Mouse (Mus musculus) forebrain, embryonic 15.5 days (tissue): ENCODE data around the gene Lsm4. TPM values are rescaled to one million over a fixed set of nuclear protein-coding genes. Genes with fewer than 3 reads are reported as not detected.
A peak's percentile ranks its signal among the peaks of the same experiment; 100 is the strongest.

Experiments
- ATAC-seq: fragments of 200-750 bp; cut with Nextera tagmentation; replicated peaks from 2 replicates; pipeline ENCODE4 v1.8.0; 2017; ENCODE audit warnings: mild to moderate bottlenecking, moderate TSS enrichment, moderate library complexity
- H3K27ac ChIP-seq: fragments of 300-500 bp; sonication (generic); replicated peaks from 2 replicates; pipeline ENCODE4 v1.5.1; 2015; ENCODE audit warnings: mild to moderate bottlenecking, inconsistent platforms
- H3K27me3 ChIP-seq: fragments of 300-500 bp; sonication (generic); 2 replicates; pipeline ENCODE4 v1.6.1; 2015; ENCODE audit warnings: inconsistent platforms
- H3K36me3 ChIP-seq: fragments of 300-500 bp; sonication (generic); 2 replicates; pipeline ENCODE4 v1.6.1; 2015; ENCODE audit warnings: mild to moderate bottlenecking, inconsistent platforms
- H3K4me1 ChIP-seq: fragments of 300-500 bp; sonication (generic); 2 replicates; pipeline ENCODE4 v1.6.1; 2015; ENCODE audit warnings: inconsistent platforms
- H3K4me2 ChIP-seq: fragments of 300-500 bp; sonication (generic); replicated peaks from 2 replicates; pipeline ENCODE4 v1.6.1; 2015; ENCODE audit warnings: mild to moderate bottlenecking, inconsistent platforms
- H3K4me3 ChIP-seq: fragments of 300-500 bp; sonication (generic); 2 replicates; pipeline ENCODE4 v1.5.1; 2015; ENCODE audit warnings: mild to moderate bottlenecking, inconsistent platforms
- H3K9ac ChIP-seq: fragments of 300-500 bp; sonication (generic); replicated peaks from 2 replicates; pipeline ENCODE4 v1.6.1; 2015; ENCODE audit warnings: mild to moderate bottlenecking, inconsistent platforms
- H3K9me3 ChIP-seq: fragments of 300-500 bp; sonication (generic); 2 replicates; pipeline ENCODE4 v1.6.1; 2016; ENCODE audit warnings: inconsistent platforms
- WGBS: fragments of 180-500 bp; shearing (Covaris S2); methylation state at CpG from one replicate; pipeline ENCODE4 v1.1.7; 2015; ENCODE audit warnings: mixed read lengths; 5-methylcytosine and 5-hydroxymethylcytosine counted together
- polyA plus RNA-seq: library from polyadenylated mRNA; unstranded; fragments of >200 nt; fragmentation: Nextera tagmentation; extraction: Ambion mirVana; gene quantifications from 2 replicates; pipeline ENCODE4 v1.2.1, GENCODE M21; 2015

The Lsm4 gene
- polyA plus RNA-seq, 1 experiment from 2014 or later = 211 TPM

GRCm38 (mm10) chr8:70667071-70667470, 6.0 kb upstream of the Lsm4 start:
- no peak overlapping the region for H3K4me2 ChIP-seq
- H3K27ac ChIP-seq = no peak overlapping the region
- peak; percentile 68; the same call in 1 of the 2 replicates for ATAC-seq
- no peak overlapping the region for H3K4me3 ChIP-seq
- no peaks in the 10 kb centered on the region for H3K27me3 ChIP-seq
- no peaks in the 10 kb centered on the region for H3K9me3 ChIP-seq
- H3K9ac ChIP-seq = no peak overlapping the region
- H3K36me3 ChIP-seq = no peaks in the 10 kb centered on the region
- WGBS = 65% methylated on average over 5 of the region's 5 CpGs
- H3K4me1 ChIP-seq = peaks cover 4% of the 10 kb centered on the region; the same call in 1 of the 2 replicates

DNA sequence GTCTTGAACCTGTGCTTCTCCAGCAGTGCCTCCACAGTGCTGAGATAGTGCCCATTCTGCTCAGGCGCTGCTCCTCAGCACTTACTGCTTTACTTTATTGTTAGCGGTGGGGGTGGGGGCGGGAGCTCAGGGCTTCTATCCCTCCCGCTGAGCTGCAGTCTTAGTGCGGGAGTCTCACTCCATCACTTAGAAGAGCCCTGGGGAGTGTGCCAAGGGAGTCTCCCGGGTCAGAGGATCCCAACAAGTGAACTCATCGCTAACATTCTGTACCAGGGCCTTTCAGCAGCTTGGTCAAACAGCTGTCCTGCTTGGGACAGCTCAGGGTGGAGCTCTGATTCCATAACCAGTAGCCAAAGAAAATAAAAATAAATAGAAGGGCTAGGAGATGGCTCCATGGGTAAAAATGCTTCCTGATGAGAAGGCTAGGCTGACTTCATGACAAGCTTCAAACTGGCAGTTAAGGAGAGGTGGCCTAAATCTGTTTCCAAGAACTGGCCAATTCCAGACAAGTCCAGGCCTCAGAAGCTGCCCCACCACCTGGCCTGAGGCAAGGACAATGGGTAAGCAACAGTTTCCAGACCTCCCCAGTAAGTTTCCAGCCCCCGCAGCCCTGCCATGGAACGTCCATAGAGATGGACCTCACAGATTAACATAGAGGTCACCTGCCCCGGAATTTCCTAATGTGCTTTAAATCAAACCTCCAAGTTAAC, 1.3 kb upstream of the Lsm4 start:
- Histone ChIP-seq H3K4me3 (no peak overlapping the region), H3K4me1 (peaks cover 25% of the 10 kb centered on the region), H3K4me2 (no peak overlapping the region), H3K27ac (no peak overlapping the region; the same call in 1 of the 2 replicates), H3K9me3 (no peaks in the 10 kb centered on the region), H3K27me3 (no peaks in the 10 kb centered on the region), H3K9ac (no peak overlapping the region), H3K36me3 (no peaks in the 10 kb centered on the region)
- no peak for ATAC-seq
- 59% methylated on average over 10 of the region's 10 CpGs for WGBS

DNA sequence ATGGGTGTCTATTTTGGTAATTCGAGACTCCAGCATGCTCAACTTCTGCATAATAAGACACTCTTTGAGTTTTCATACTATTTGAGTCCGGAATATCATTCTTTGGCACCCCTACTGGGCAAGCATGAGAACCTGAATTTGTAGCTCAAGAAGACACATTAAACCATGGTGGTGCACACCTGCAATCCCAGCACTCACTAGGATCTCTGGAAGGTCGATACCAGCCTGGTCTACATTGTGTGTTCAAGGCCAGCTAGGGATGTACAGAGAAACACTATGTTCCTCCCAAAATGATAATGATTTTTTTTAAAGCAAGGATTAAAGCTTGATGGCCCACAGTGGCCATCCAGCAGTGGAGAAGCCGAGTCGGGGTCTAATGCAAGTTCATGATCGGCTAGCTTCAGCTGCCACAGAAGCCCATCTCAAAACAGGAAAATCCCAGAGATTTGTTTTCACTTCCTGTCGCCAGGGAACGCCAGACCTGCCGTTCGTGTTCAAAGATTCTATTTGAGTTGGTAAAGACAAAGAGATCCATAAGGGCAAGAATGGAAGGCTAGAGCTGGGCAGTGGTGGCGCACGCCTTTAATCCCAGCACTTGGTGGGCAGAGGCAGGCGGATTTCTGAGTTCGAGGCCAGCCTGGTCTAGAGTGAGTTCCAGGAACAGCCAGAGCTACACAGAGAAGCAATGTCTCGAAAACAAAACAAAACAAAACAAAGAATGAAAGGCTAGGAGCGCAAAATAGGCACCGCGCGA, 546 bp upstream of the Lsm4 start:
- H3K9ac ChIP-seq = peak overlapping the region; percentile 48
- no peaks in the 10 kb centered on the region for H3K36me3 ChIP-seq
- WGBS = 35% methylated on average over 19 of the region's 19 CpGs
- H3K4me3 ChIP-seq = peak overlapping the region; percentile 52
- no peak; the same call in 1 of the 2 replicates for ATAC-seq
- H3K27me3 ChIP-seq = no peaks in the 10 kb centered on the region
- no peaks in the 10 kb centered on the region for H3K9me3 ChIP-seq
- peak overlapping the region; percentile 94 for H3K27ac ChIP-seq
- H3K4me2 ChIP-seq = peak overlapping the region; percentile 49
- H3K4me1 ChIP-seq = peaks cover 21% of the 10 kb centered on the region

- WGBS = 94% methylated on average over 3 of the region's 3 CpGs
- peak overlapping the region; percentile 52 for H3K9ac ChIP-seq
- no peaks in the 10 kb centered on the region for H3K9me3 ChIP-seq
- peak overlapping the region; percentile 52 for H3K4me3 ChIP-seq
- peaks cover 12% of the 10 kb centered on the region for H3K36me3 ChIP-seq
- H3K4me2 ChIP-seq = peak overlapping the region; percentile 66
- peaks cover 21% of the 10 kb centered on the region for H3K4me1 ChIP-seq
- ATAC-seq = no peak; the same call in 1 of the 2 replicates
- no peaks in the 10 kb centered on the region for H3K27me3 ChIP-seq
- peak overlapping the region; percentile 94 for H3K27ac ChIP-seq
Observed at GRCm38 (mm10) chr8:70674109-70674508, 1.1 kb downstream of the Lsm4 start.

- no peak overlapping the region for H3K27ac ChIP-seq
- WGBS = 80% methylated on average over 4 of the region's 4 CpGs
- no peak overlapping the region for H3K9ac ChIP-seq
- H3K4me2 ChIP-seq = no peak overlapping the region
- H3K9me3 ChIP-seq = no peaks in the 10 kb centered on the region
- H3K4me1 ChIP-seq = peaks cover 21% of the 10 kb centered on the region
- H3K4me3 ChIP-seq = no peak overlapping the region
- H3K36me3 ChIP-seq = peaks cover 12% of the 10 kb centered on the region
- ATAC-seq = no peak
- no peaks in the 10 kb centered on the region for H3K27me3 ChIP-seq
Observed at GRCm38 (mm10) chr8:70674716-70675115, 1.7 kb downstream of the Lsm4 start.

- Histone ChIP-seq H3K9me3 (no peaks in the 10 kb centered on the region), H3K27ac (no peak overlapping the region), H3K4me2 (no peak overlapping the region), H3K4me1 (peaks cover 21% of the 10 kb centered on the region), H3K9ac (no peak overlapping the region), H3K4me3 (no peak overlapping the region), H3K27me3 (no peaks in the 10 kb centered on the region), H3K36me3 (peaks cover 12% of the 10 kb centered on the region)
- no peak for ATAC-seq
- WGBS = 97% methylated on average over 1 of the region's 1 CpGs
Observed at GRCm38 (mm10) chr8:70675336-70675735, 2.3 kb downstream of the Lsm4 start.

DNA sequence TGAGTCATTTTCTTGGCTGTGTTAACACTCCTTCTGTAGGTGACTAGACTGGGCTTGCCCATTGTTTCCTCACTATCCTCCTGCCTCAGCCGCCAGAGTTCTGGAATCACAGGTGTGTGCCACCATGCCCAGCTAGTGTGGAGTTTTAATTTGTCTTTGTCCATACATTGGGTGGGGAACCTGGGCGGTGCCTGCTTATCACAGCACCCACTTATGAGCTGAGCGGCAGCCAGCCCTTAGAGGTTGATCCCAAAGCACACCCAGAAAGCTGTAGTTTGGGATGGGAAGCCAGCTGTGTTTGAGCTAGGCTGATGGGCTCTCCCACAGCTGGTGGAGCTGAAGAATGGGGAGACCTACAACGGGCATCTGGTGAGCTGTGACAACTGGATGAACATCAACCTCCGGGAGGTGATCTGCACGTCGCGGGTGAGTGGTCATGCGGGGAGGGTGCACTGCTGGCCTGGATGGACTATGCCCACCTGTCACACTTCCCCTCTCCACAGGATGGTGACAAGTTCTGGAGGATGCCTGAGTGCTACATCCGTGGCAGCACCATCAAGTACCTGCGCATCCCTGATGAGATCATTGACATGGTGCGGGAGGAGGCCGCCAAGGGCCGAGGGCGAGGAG, 4.5 kb downstream of the Lsm4 start:
- H3K9me3 ChIP-seq = no peaks in the 10 kb centered on the region
- H3K4me3 ChIP-seq = no peak overlapping the region
- peaks cover 19% of the 10 kb centered on the region for H3K4me1 ChIP-seq
- no peak overlapping the region for H3K4me2 ChIP-seq
- H3K27ac ChIP-seq = no peak overlapping the region
- H3K27me3 ChIP-seq = no peaks in the 10 kb centered on the region
- no peak overlapping the region for H3K9ac ChIP-seq
- WGBS = 89% methylated on average over 15 of the region's 15 CpGs
- no peak for ATAC-seq
- H3K36me3 ChIP-seq = peaks cover 12% of the 10 kb centered on the region

GRCm38 (mm10) chr8:70678679-70679078, 5.6 kb downstream of the Lsm4 start:
- no peaks in the 10 kb centered on the region for H3K27me3 ChIP-seq

DNA sequence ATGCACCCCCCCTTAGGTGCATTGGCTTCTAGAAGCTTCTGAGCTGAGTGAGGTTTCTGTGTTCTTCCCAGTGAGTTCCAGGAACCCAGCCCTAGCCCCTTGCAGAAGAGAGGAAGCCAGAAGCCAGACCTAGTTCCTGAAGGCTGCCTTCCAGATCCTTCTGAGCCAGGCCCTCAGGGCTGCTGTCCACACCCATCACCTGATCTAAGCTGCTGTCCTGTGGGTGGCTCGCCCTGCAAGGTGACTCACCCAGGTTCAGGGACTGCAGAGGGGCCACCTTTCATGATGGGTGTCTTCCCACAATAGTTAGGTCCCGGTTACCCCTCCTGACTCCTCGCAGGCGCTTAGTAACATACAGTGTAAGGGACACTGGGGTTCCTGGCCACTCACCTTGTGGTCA, 6.4 kb downstream of the Lsm4 start:
- H3K4me3 ChIP-seq = no peak overlapping the region
- no peak overlapping the region for H3K27ac ChIP-seq
- H3K9me3 ChIP-seq = no peaks in the 10 kb centered on the region
- WGBS = 95% methylated on average over 4 of the region's 4 CpGs
- ATAC-seq = no peak
- H3K27me3 ChIP-seq = no peaks in the 10 kb centered on the region
- peaks cover 12% of the 10 kb centered on the region for H3K36me3 ChIP-seq
- H3K9ac ChIP-seq = no peak overlapping the region
- peaks cover 10% of the 10 kb centered on the region for H3K4me1 ChIP-seq
- H3K4me2 ChIP-seq = no peak overlapping the region

More at GRCm38 (mm10) chr8:70678679-70679078, 5.6 kb downstream of the Lsm4 start:
- Histone ChIP-seq H3K4me1 (peaks cover 17% of the 10 kb centered on the region), H3K27ac (no peak overlapping the region), H3K9ac (no peak overlapping the region), H3K4me3 (no peak overlapping the region), H3K4me2 (no peak overlapping the region), H3K9me3 (no peaks in the 10 kb centered on the region), H3K36me3 (peaks cover 12% of the 10 kb centered on the region)
- ATAC-seq = no peak

GRCm38 (mm10) chr8:70680039-70680438, 7.0 kb downstream of the Lsm4 start:
- H3K27me3 ChIP-seq = no peaks in the 10 kb centered on the region
- WGBS = 74% methylated on average over 3 of the region's 3 CpGs
- no peak for ATAC-seq
- H3K27ac ChIP-seq = no peak overlapping the region
- H3K4me2 ChIP-seq = no peak overlapping the region
- H3K9ac ChIP-seq = no peak overlapping the region
- peaks cover 4% of the 10 kb centered on the region for H3K4me1 ChIP-seq
- H3K36me3 ChIP-seq = peaks cover 12% of the 10 kb centered on the region
- H3K4me3 ChIP-seq = no peak overlapping the region
- no peaks in the 10 kb centered on the region for H3K9me3 ChIP-seq

GRCm38 (mm10) chr8:70681410-70681809, 8.4 kb downstream of the Lsm4 start:
- WGBS = 75% methylated on average over 3 of the region's 3 CpGs
- peaks cover 3% of the 10 kb centered on the region; the same call in 1 of the 2 replicates for H3K4me1 ChIP-seq

DNA sequence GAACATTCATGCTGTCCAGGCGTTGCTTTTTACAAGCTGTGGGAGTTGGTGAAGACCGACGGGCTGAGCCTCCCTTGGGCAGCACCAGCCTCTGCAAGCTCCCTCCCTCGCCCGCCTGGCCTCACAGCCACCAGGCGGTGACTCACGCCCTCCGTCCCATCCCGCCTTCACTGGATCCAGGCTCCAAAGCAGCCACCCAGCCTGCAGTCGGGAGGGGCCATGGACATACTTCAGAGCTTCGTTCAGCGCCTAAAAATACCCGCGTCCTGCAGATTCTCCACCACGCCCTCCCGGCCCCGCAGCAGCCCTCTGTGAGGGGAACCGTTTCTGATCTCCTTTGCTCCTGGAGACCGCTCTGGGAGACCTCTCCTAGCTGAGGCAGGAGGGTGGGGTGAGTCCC, 9.1 kb downstream of the Lsm4 start:
- ATAC-seq = no peak
- peaks cover 12% of the 10 kb centered on the region for H3K36me3 ChIP-seq
- H3K4me3 ChIP-seq = no peak overlapping the region
- WGBS = 7% methylated on average over 19 of the region's 19 CpGs
- H3K4me1 ChIP-seq = peaks cover 3% of the 10 kb centered on the region; the same call in 1 of the 2 replicates
- H3K27ac ChIP-seq = no peak overlapping the region
- no peak overlapping the region for H3K4me2 ChIP-seq
- no peaks in the 10 kb centered on the region for H3K27me3 ChIP-seq
- H3K9ac ChIP-seq = no peak overlapping the region
- no peaks in the 10 kb centered on the region for H3K9me3 ChIP-seq

More at GRCm38 (mm10) chr8:70681410-70681809, 8.4 kb downstream of the Lsm4 start:
- no peak for ATAC-seq
- H3K9ac ChIP-seq = no peak overlapping the region
- no peaks in the 10 kb centered on the region for H3K9me3 ChIP-seq
- H3K27me3 ChIP-seq = no peaks in the 10 kb centered on the region
- H3K27ac ChIP-seq = no peak overlapping the region
- H3K4me3 ChIP-seq = no peak overlapping the region
- H3K36me3 ChIP-seq = peaks cover 12% of the 10 kb centered on the region
- H3K4me2 ChIP-seq = no peak overlapping the region
